Mouse (Mus musculus) thymus, adult 2 months (tissue): ENCODE results near the gene Hmgcs1.

Experiments
- CTCF ChIP-seq: fragments of 200-500 bp; IDR thresholded peaks from 2 replicates; pipeline ENCODE4 v1.5.1; 2012; ENCODE audit warnings: mild to moderate bottlenecking, control low read depth, low read length, moderate library complexity, borderline replicate concordance; ENCODE audit not compliant: control insufficient read depth, poor library complexity, insufficient read depth; ENCODE audit errors: extremely low read depth
- POLR2A ChIP-seq: fragments of 200-500 bp; IDR thresholded peaks from 2 replicates; pipeline ENCODE4 v1.6.1; 2012; ENCODE audit warnings: mild to moderate bottlenecking, low read length, control low read depth, moderate library complexity; ENCODE audit not compliant: control insufficient read depth, poor library complexity, insufficient read depth; ENCODE audit errors: extremely low read depth

GRCm38 (mm10) chr13:119681161-119681560, 9.0 kb upstream of the Hmgcs1 start:
- TF ChIP-seq CTCF (no peak), POLR2A (no peak)
